Mouse (Mus musculus) urinary bladder, postnatal 14 days (tissue): ENCODE results near the gene Ripk4.
A peak's percentile ranks its signal among the peaks of the same experiment; 100 is the strongest.

Experiments used
- DNase-seq: peaks from one replicate; pipeline ENCODE4 v3.0.0; 2021; ENCODE audit warnings: low spot score

Ripk4 gene

DNA sequence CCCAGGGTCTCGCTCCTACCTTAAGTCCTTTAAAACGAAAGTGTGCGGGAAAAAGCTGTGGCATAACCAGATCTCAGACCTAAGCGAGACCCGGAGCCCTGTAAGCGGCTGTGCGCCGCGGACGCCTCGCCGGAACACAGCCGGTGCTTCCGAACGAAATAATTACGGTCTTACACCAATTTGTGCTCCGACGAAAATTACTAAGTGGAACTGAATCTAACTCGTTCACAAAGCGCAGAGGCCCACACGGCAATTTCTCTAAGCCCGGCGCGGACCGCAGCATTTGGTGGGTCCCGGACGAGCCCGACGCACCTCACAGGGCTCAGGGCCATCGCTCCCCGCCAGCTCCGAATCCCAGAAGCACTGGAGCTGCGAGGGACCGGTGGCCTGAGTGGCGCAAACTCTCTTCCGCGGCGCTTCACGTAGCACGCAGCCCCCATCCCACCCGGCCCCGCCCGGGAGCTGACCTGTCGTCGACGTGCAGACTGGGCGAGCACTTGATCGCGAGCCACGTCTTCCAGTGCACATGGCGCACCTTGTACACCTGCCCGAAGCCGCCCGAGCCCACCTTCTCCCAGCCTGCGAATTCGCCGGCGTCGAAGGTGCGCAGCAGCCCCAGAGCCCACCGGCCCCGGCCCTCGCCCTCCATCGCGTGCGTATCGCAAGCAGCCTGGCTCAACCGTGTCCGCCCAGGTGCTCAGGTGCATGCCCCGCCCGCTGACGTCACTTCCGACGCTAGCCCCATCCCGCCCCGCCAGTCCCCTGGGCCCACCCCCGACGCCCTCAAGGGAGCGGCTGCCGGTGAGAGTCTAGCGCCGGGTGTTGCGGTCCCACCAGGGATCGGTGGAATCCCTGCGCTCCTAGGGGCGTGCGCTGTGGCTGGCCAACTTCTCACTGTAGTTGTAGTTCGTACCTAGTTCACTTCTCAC lies at the start of gene Ripk4:
Ripk4 (minus strand) TSS at position 727 of the 929 bp plus-strand sequence.
- DNase-seq = peak; percentile 84

DNA sequence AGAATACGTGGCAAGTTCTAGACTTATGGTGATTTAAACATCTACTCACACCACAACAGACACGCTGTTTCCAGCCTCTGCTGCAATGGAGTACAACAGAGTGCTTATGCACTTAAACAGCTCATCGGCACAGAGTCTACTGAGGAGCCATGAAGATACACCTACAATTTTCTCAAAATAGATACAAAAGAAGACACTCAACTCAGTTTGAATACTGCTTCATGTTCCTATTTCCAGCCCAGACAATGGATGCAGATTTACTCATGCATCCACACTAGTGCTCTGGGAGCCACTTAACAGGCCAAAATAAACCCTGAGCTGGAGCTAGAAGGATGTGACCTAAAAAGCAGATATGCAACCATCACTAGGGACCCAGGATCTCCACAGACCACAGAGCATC lies 45.3 kb upstream of the Ripk4 start:
- no peak for DNase-seq

DNA sequence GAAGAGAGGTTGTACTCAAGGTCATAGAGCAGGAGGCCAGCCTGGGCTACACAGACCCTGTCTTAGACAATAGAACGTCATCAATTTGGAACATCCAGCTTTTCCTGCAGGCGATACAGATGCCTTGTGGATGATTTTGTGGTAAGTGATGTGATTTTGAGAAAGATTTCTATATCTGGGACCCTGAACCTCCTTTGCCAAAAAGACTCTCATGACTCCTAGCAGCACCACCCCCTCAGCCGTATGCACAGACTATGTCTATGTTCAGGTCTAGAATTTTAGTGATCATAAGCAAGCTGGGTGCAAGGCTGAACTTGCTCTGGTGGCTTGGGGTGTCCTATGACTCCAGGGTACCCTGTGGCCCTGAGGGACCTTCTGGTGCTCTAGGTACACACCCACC lies 42.1 kb upstream of the Ripk4 start:
- DNase-seq = no peak

DNA sequence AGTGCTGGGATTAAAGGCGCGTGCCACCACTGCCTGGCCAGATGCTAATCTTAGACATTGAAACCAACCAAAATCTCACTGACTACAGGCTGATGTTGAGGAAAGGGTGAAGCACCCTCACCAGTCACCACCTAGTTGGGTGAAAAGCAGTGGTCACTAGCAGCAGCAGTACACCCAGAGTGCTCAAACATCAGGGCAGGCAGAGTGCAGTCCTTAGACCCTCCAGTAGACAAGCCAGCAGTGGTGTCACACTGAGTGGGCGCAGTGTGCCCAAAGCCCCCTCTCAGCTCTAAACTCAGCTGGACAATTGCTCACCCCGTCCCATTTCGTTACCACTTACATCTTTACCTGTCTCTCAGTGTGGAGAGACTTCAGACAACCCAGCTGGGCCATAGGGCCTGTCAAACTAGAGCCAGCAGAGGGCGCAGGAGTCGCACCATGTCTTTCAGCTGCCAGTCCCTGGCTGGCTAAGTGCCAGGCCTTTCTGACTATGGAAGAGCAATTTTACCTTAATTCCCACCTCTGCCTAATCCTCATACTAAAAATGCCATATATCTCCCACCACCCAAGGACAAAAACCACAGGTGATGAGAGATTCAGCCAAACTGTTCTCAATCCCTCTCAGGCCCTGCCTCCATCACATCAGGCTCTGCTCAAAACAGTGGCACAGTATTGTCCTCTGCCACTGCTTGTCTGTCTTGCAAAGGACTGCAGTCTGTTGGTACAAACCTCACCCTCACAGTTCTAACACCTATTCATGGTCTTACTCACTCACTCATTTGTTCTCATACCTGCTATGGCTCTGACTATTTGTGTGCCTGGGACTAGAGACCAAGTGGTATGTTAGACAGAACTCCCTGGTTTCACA lies 41.3 kb upstream of the Ripk4 start:
- peak; percentile 86 for DNase-seq

DNA sequence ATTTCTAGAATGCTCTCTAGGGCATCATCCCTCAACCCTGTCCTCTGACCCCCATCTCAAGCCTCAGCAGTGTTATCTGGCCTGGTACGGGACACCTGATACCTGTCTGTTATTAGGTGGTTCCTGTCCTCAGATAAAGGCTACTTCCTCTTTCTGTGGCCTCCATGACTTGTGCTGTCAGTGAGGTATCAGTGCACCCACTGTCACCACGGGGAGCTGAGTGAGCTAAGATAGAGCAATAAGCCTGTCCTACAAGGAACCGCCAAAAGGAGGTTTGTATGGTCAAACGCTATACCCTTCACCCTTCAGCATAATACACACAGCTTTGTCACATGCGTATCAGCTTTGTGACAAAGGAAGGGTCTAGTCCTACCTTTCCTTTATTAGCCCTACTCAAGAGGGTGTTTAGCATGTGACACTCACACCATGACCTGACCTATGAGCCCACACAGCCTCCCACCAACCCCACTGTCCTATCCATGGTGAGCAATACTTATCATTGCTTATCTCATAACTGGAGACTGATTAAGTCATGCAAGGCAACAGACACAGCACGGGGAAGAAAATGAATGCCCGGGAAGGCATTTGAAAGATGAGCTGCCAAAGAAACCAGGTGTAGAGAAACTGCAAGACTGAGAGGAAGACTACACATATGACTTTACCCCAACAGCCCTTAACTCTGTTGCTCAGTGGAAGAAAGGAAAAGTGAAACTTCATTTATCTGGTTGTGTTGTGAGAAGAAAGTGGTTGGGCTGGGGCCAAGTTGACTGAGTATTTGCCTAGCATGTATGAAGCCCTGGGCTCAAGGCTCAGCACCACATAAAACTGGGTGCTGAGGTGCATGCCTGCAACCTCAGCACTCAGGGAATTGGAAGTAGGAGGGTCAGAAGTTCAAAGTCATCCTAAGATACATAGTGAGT lies 34.6 kb upstream of the Ripk4 start:
- DNase-seq = no peak

DNA sequence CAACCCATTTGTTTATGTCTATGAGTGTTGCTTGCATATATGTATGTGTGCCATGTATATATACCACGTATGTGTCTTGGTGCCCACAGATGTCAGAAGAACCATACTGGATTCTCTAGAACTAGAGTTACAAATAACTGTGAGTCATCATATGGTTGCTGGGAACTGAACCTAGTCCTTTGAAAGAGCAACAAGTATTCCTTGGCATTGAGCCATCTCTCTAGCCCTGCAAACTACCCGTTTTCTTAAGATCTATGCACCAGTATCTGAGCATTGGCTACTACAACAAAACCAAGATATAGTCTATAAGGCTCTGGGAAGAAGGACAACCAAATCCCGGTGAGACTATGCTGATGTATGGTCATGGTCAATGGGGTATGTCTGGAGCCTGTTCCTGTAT lies 33.6 kb upstream of the Ripk4 start:
- DNase-seq = no peak

DNA sequence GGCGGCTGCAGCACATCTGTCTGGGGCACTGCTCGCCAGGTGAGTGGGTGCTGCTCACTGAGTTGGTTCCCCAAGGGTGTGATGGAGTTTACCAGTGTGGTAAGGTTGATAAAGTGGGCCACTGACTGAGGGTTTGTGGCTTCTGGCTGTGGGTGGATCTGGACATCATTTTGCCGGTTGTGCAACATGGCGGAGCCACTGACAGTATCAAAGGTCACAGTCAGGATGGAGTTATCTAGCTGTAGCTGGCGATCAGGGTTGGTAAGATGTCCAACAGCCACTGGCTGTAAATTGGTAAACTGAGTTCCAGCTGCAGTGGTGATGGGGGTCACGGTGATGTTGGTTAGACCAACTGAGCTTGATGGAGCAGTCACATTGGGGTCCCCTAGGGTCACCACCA lies 30.7 kb upstream of the Ripk4 start:
- DNase-seq = no peak

DNA sequence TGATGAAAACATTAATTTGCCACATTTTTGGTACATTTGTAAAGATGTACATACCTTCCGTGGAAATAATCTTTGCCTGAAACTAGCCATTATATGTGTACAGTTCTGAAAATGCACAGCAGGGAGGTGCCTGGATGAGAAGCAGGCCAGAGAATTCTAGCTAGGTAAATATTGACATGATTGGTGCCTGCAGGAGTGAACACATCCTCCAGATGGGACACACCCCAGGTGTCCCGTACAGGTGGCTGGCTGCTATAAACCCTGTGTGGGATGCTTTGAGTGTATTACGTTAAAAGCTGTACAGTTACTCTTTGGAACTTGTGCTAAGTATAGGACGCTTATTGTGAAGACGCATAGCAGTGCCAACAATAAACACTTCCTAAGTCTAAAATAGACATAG lies 19.5 kb upstream of the Ripk4 start:
- DNase-seq = no peak

DNA sequence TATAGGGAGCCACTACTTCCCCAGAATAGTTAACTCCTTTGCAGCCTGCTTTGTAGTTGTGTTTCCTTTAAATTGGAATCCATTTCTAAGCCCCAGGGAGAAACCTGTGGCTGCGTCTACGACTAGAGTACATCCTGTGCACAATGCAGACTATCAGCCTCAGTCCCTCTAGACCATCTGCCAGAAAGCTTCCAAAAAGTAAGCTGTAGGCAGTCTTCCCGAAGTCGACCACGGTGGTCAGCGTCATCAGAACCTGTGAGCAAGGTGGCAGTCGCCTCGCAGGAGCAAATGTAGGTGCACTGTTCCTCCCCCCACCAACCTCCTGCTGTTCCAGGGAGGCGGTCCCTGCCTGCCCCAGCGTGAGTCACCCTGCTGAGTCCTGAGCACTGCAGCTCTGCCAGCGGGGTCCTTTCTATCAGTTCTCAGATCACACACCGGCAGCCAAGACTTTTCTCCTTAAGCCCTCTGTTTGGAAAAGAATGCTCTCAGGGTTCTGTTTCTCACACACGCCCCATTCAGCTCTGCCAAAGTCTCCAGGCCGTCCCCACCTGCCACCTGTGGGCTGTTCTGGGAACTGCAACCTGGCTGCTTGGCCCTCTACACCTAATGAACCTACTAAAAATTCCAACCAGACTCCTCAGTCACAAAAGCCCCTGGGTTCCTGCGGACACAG lies 14.9 kb upstream of the Ripk4 start:
- DNase-seq = peak; percentile 91

DNA sequence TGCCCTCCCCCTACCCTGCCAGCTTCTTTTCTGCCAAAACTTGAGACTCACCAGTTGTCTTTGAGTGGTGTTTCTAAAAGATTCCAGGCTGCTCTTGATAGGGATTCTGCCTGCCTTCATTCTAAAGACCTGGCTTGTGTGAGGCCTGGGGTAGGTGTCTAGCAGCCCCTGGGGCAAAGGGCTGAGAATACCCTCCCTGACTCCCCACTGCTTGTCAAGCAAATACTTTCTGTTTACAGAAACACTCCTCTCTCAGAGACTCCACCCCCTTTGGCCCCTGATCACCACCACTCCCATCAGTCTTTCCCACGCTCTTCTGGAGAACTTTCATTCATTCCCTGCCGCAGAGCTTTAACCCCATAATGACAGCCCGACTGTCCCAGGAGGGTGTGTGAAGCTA lies 2.9 kb upstream of the Ripk4 start:
- peak; percentile 44 for DNase-seq

DNA sequence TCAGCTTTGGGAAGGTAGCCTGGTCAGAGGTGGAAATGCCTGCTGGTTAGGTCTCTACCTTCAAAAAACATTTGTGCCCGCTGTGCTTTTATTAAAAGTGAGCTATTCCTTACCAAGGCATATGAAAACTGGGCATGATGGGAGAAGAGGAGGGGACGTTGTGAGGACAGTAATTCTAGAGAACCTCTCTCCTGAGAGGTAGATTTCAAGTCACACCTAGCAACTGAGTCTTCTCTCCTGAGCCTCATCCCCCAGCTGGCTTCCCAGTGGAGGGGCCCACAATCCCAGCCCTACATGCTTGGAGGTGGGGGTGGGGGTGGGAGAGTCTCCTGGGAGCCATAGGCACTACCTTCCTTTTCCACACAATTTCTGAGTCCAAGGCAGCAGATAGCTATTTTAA lies 1.0 kb upstream of the Ripk4 start:
- DNase-seq = no peak

DNA sequence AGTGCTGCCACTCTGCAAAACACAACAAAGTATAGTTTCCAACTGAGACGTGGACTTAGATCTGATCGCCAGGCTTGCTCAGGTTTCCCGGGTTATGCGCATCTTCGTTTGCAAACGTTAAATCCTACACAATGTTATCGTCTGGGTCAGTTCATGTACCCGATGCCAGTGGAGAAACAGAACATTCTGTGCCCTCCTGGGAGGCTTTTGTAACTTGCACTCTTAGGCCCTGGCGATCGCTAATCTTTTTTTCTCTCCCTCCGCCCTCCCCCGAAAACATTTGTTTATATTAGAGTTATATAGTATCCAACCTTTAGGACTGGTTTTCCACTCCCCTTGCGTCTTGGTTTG lies 378 bp upstream of the Ripk4 start:
- no peak for DNase-seq

DNA sequence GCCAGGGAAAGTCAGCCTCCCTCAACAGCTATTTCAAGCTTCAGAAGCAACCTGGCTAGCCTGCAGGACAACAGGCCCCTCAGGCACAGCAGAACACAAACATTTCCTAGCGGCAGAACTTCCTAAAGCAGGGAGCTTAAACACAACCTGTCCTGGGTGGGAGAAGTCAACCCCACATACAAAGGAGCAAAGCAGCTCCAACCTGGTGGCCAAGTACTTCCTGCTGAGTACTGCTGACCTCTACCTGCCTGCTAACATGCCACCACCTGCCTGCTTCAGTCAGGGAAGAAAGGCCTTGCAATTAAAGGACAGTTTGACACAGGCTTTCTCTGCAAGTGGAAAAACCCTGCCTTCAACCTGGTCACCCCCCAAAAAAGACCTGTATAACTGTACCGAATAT lies 1.8 kb downstream of the Ripk4 start:
- peak; percentile 51 for DNase-seq

DNA sequence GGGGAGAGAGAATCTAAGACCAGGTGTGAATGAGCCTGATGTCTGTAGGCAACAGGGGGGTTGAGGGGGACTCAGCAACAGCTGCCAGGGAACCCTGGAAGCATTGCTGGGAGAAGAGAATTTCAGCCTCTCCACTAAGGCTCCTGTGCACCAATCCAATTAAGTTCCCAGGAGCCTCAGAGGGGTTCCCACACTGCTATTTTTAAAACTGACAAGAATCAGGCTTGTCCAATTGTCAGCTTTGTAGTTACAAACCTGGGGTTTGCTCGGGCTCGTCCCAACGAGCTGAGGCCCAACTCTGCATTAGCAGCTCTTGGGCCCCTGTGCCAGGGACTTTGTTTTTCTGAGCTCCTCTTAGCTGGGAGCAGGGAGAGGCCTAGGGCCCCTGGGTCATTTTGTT lies 3.9 kb downstream of the Ripk4 start:
- DNase-seq = peak; percentile 34

DNA sequence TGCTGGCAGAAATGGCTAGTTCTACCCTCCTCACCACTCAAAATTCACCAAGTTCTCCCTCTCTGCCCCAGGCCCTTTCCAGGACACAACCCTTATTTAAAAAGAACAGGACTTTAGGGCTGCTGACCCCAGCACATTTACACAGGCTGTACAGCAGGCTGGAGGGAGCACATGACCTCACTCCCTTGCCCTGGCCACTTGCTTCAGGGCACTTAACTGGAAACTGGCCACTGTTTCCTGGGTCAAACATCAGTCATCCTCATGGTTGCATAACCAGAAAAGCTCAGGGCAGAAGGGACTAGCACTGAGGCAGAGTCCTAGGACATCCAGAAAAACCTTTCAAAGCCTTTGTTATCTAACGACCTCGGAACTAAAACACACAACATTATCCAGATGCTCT lies 5.3 kb downstream of the Ripk4 start:
- no peak for DNase-seq

DNA sequence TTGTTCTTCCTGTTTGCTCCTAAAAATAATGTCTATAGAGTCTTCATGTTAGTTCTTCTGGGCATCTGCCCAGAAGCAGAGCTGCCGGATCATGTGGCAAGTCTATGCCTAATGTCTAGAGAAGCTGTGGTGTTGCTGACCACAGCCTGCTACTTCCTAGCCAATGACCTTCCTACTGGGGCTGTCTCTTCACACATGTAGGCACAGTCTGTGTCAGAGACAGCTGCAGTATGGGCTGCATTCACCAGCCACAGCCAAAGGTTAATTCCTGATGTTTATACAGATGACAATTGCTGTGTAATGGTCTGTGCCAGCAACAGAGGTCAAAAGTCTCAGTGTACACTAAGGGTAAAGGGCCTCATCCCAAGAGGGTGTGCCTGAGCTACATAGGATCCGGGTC lies 7.1 kb downstream of the Ripk4 start:
- no peak for DNase-seq

DNA sequence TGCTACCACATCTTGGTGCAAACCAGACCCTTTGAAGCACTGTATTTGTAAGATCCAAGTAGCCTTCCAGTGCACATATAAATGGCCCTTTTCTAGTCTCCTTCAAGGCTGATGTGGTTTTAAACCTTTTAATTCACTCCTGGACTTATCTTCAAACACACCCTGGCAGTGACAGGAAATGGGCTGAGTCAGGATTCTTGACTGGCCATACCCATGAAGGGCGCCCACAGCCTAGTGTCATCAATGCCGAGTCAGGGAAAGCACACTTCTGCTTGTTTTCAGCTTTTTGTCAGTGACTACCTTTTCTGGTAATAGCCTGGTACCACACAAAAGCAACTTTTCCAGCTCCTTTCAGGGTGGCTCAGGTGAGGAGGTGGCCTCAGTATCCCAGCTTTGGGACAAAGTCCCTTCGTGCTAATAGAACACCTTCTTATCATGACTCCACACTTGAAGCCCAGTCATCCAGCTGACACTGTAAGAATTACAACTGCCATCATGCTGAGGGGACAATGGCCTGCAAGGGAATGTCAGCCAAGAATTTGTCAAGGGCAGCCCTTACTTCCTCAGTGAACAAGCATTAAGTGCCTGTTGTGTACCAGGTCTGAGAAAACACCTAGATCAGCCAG lies 11.2 kb downstream of the Ripk4 start:
- no peak for DNase-seq

DNA sequence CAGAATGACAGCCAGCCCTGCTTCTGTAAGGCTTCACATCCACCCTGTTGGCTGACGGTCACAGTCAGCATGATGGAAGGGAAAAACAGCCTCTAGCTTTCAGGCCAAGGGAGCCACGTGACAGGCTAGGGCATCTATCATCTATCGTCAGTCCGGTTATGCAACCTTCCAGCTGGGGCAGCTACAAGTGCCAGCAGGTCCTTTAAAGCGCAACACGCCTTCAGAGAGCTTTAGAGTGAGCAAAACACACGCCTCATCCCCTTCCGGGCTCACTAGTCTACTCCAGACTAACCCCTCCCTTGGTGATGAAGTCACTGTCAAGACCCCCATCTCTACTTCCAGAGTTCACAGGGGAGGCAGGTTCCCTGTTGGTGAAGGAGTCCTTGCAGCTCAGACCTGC lies 11.7 kb downstream of the Ripk4 start:
- DNase-seq = peak; percentile 88

DNA sequence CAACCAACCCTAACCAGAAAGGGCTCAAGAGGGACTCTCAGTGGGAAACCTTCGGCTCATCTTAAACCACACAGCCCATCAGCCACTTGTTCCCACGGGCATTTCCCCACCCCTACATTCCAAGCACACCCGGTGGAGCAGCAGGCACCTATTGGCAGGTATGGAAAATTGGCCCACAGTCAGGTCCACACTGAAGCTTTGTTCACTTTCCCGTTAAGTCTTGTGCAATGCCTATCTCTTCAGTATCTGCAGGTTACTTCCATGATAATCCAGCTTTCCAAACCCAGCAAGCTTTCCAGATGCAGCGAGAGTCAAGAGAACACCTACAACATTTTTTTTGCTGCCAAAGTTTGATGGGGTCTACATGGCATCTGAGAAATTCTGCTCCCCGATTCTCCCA lies 15.2 kb downstream of the Ripk4 start:
- DNase-seq = no peak

DNA sequence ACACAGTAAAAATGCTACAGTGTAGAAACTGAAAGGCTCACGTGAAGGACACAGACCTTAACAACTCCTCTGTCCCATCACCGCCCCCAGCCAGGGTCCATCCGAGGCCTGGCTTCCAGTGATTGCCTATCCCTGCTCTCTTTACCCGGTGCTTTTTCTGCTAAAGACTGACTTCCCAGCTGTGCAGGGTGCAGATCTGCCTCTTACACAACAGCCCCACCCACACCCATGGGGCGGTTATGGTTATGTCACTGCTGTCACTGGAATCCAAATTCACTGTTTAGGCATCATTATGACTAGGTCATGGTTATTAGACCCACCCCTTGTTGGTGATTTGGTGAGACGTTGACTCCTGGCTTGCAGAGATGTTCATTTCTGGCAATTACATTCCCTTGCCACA lies 25.6 kb downstream of the Ripk4 start:
- DNase-seq = no peak

DNA sequence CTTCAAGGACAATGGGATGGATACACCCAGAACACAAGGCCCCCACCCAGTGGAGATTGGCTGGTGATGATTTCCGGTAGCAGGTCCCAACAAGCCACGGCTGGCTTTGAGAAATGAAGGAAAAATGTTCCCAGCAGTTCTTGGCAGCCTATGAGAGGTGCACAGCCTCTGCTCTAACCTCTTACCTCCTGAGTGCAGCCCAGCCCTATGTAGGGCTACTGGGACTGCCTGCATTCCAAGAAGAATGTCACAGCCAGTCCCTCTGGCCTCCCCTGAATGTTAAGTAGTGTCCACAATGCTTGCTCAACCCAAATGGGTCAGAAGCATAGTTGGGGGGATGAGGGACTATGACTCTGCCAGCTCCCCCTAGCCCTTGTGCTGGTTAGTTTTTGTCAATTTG lies 27.0 kb downstream of the Ripk4 start:
- DNase-seq = peak; percentile 51
